Mouse (Mus musculus): Measurements from ENCODE around the gene Plb1. TPM values are rescaled to one million over a fixed set of nuclear protein-coding genes. Genes with fewer than 3 reads are reported as not detected.

Gene Plb1
- polyA plus RNA-seq, 1 experiment from 2014 or later, result not detected

DNA sequence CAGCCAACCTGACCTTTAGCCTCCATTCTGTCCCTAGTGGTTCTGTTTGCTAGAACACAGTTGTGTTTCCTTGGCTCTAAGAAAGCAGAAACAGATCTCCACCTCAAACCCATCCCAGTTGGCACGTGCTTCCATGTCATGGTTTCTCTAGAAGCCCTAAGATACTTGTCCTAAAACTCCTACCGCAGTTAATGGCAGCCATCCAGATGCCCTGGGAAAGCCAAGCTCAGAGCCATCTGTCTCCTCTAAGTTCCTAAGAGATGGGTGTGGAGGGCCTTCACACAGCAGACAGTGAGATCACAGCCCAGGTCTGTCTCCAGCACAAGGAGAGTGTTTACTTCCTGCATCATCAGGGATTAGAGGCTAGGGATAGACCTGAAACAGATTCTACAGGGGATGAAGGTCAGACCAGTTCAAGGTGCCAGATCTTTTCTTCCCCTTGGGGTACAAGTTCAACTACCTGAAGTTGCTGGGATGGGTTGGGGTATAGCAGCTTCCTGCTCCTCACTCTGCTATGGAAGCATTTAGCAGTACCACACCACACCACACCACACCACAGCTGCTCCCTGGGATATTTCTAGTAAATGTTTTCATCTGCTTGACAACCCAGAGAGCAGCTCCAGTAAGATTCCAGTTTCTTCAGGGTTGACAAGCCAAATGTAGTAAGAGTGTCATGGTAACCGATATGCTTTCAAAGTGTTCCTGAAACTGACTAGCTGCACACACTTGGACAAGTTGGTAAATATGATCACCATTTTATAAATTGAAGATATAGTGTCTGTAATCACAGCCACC lies 129.1 kb downstream of the Plb1 start:
- no peaks in the 10 kb centered on the region for H3K36me3 ChIP-seq
- H3K4me1 ChIP-seq, result no peaks in the 10 kb centered on the region
- no peak overlapping the region for H3K4me2 ChIP-seq
- H3K9ac ChIP-seq (replicated peaks), result no peak overlapping the region
- no peaks in the 10 kb centered on the region for H3K9me3 ChIP-seq (replicated peaks)
- ATAC-seq (ENCODE audit: low FRiP score), result no peak
- no peak overlapping the region for H3K4me3 ChIP-seq (replicated peaks)
- no peaks in the 10 kb centered on the region for H3K27me3 ChIP-seq (replicated peaks)
- H3K27ac ChIP-seq (replicated peaks), result no peak overlapping the region
- WGBS, result 85% methylated on average over 3 of the region's 3 CpGs

DNA sequence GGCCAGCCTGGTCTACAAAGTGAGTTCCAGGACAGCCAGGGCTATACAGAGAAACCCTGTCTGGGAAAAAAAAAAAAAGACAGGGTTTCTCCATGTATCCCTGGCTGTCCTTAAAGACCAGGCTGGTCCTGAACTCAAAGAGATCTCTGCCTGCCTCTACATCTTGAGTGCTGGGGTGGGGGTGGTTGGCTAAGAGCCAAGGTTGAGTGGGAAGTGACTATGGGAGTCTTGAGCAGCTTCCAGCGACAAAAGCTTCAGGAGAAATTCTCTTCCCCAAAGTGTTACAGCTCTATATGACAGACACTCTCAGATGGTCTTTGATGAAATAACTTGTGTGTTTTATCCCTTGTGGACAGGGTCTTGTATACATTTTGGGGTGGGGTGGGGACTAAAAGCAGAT lies 136.9 kb downstream of the Plb1 start:
- Histone ChIP-seq H3K36me3 (no peaks in the 10 kb centered on the region), H3K4me2 (no peak overlapping the region), H3K9ac (replicated peaks) (no peak overlapping the region), H3K27ac (replicated peaks) (no peak overlapping the region), H3K9me3 (replicated peaks) (no peaks in the 10 kb centered on the region), H3K4me3 (replicated peaks) (no peak overlapping the region), H3K4me1 (no peaks in the 10 kb centered on the region), H3K27me3 (replicated peaks) (no peaks in the 10 kb centered on the region)
- no peak for ATAC-seq (ENCODE audit: low FRiP score)
- WGBS, result 93% methylated on average over 1 of the region's 1 CpGs

DNA sequence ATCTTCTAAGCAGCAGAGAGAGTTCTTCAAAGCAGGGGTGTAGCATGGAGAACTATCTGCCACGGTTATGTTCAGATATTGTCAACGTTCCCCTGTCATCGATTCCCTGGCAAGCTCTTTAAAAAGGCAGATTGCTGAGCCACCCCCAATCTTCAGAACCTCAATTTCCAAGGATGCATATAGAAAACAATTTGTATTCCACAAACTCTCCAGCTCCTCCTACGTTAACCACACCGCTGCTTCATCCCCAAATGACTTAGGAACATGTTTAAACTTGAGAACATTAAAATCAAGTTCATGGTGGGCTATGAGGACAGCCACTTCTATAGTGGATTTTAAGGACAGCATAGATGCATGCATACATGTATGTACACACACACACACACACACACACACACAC lies 138.7 kb downstream of the Plb1 start:
- 94% methylated on average over 5 of the region's 5 CpGs for WGBS
- Histone ChIP-seq H3K27me3 (replicated peaks) (no peaks in the 10 kb centered on the region), H3K9me3 (replicated peaks) (no peaks in the 10 kb centered on the region), H3K4me3 (replicated peaks) (no peak overlapping the region), H3K4me1 (no peaks in the 10 kb centered on the region), H3K36me3 (no peaks in the 10 kb centered on the region), H3K9ac (replicated peaks) (no peak overlapping the region), H3K4me2 (no peak overlapping the region), H3K27ac (replicated peaks) (no peak overlapping the region)
- ATAC-seq (ENCODE audit: low FRiP score), result no peak

DNA sequence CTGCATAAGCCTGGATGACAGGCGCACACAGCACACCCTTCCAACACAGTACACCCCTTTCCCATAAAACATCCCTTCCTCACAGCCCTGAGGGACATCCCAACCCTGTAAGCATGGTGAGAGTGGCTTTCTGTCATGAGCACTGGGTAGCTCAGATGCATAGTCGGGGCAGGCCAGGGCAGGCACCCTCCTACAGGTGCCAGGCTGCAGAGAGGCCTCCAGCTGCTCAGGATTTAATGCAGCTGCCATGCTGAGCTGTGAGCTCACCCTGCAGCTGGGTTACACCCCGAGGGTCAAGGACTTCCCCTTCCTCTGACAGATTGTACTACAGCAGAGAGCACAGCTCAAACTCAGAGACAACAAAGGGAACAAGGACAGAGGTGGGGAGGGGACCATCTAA lies 146.0 kb downstream of the Plb1 start:
- no peak for ATAC-seq (ENCODE audit: low FRiP score)

DNA sequence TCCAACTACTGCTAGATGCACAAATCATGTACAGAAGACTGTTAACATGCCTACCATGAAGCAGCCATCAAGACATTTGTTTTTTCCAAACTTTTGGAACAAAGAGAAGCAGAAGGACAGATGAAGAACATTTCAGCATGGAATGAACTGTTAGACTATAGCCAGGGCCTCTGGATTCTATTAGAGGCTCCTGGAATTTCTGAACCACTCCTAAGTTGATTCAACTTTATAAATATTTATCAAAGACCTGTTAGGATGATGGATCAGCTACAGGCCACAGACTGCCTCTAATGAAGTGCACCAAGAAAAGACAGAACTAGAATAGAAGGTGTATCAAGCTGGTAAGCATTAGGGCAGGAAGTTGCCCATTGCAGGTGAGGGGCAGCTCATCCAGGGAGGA lies 156.1 kb downstream of the Plb1 start:
- Histone ChIP-seq H3K9me3 (replicated peaks) (no peaks in the 10 kb centered on the region), H3K4me1 (no peaks in the 10 kb centered on the region), H3K36me3 (no peaks in the 10 kb centered on the region), H3K27me3 (replicated peaks) (no peaks in the 10 kb centered on the region), H3K27ac (replicated peaks) (no peak overlapping the region), H3K4me2 (no peak overlapping the region), H3K9ac (replicated peaks) (no peak overlapping the region), H3K4me3 (replicated peaks) (no peak overlapping the region)
- no peak for ATAC-seq (ENCODE audit: low FRiP score)

More for the DNA sequence above, 146.0 kb downstream of the Plb1 start:
- no peaks in the 10 kb centered on the region for H3K27me3 ChIP-seq (replicated peaks)
- no peak overlapping the region for H3K27ac ChIP-seq (replicated peaks)
- no peak overlapping the region for H3K4me2 ChIP-seq
- H3K9me3 ChIP-seq (replicated peaks), result no peaks in the 10 kb centered on the region
- H3K4me3 ChIP-seq (replicated peaks), result no peak overlapping the region
- 40% methylated on average over 3 of the region's 3 CpGs for WGBS
- H3K4me1 ChIP-seq, result no peaks in the 10 kb centered on the region
- H3K36me3 ChIP-seq, result no peaks in the 10 kb centered on the region
- no peak overlapping the region for H3K9ac ChIP-seq (replicated peaks)

DNA sequence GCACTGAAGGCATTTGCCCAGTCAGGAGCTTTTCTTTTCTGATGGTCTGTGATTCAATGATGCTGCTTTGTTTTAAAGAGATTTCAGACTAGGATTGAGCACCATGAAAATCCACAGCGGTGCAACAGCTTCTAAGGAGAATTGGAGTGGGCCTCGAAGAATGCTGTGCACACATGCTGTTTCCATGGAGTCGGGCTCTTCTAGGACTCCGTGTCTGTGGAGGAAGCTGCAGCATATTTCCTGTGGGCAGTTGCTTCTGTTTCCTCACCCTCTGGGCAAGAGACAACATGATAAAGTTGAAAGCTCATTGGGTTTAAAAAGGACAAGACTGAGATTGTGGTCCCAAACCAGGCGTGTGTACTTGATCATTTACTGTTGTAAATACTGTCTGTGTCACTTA lies 157.8 kb downstream of the Plb1 start:
- no peak for ATAC-seq (ENCODE audit: low FRiP score)
- Histone ChIP-seq H3K4me2 (no peak overlapping the region), H3K9ac (replicated peaks) (no peak overlapping the region), H3K9me3 (replicated peaks) (no peaks in the 10 kb centered on the region), H3K27me3 (replicated peaks) (no peaks in the 10 kb centered on the region), H3K4me1 (no peaks in the 10 kb centered on the region), H3K4me3 (replicated peaks) (no peak overlapping the region), H3K36me3 (no peaks in the 10 kb centered on the region), H3K27ac (replicated peaks) (no peak overlapping the region)
- WGBS, result 70% methylated on average over 5 of the region's 5 CpGs

DNA sequence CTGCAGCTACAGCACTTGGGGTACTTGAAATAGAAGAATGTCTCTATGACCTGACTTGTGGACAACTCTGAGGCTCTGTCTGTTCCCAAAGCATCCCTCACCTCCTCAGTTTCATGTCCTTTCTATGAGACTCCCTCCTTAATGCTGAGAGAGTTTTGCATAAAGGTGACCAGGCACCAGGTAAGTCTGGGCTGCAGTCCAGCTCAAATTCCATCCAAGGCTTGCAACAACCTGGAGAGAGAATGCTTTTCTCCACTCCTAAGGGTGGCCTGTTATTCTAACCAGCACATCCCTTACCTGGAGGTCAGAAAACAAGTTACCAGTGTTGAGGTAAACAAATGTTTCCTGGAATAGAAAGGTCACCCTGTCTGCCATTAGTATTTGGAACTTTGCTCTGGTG lies 159.8 kb downstream of the Plb1 start:
- H3K36me3 ChIP-seq, result no peaks in the 10 kb centered on the region
- no peak overlapping the region for H3K27ac ChIP-seq (replicated peaks)
- no peak overlapping the region for H3K4me2 ChIP-seq

DNA sequence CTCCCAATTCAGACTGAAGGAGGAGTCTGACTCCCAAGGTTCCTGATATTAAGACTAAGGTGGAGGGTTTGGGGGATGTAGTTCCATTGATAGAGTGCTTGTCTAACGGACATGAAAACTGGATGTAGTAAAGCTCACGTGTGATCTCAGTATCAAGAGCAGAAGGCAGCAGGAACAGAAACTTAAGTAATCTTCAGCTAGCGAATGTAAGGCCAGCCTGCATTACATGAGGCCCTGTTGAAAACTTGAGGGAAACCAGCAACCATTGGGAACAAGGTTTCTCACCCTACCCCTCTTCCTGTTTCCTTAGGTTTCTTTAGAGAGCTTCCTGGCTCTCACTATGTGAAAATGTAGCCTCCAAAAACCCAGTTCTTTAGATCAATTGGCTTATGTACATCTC lies 162.1 kb downstream of the Plb1 start:
- H3K4me1 ChIP-seq, result no peaks in the 10 kb centered on the region
- no peak overlapping the region for H3K4me3 ChIP-seq (replicated peaks)
- no peak for ATAC-seq (ENCODE audit: low FRiP score)
- no peak overlapping the region for H3K4me2 ChIP-seq
- WGBS, result 85% methylated on average over 3 of the region's 3 CpGs
- no peaks in the 10 kb centered on the region for H3K9me3 ChIP-seq (replicated peaks)
- H3K27ac ChIP-seq (replicated peaks), result no peak overlapping the region
- H3K27me3 ChIP-seq (replicated peaks), result no peaks in the 10 kb centered on the region
- H3K9ac ChIP-seq (replicated peaks), result no peak overlapping the region
- H3K36me3 ChIP-seq, result no peaks in the 10 kb centered on the region

More for the DNA sequence above, 159.8 kb downstream of the Plb1 start:
- no peak overlapping the region for H3K4me3 ChIP-seq (replicated peaks)
- H3K9me3 ChIP-seq (replicated peaks), result no peaks in the 10 kb centered on the region
- no peak for ATAC-seq (ENCODE audit: low FRiP score)
- no peaks in the 10 kb centered on the region for H3K27me3 ChIP-seq (replicated peaks)
- H3K9ac ChIP-seq (replicated peaks), result no peak overlapping the region
- H3K4me1 ChIP-seq, result no peaks in the 10 kb centered on the region

DNA sequence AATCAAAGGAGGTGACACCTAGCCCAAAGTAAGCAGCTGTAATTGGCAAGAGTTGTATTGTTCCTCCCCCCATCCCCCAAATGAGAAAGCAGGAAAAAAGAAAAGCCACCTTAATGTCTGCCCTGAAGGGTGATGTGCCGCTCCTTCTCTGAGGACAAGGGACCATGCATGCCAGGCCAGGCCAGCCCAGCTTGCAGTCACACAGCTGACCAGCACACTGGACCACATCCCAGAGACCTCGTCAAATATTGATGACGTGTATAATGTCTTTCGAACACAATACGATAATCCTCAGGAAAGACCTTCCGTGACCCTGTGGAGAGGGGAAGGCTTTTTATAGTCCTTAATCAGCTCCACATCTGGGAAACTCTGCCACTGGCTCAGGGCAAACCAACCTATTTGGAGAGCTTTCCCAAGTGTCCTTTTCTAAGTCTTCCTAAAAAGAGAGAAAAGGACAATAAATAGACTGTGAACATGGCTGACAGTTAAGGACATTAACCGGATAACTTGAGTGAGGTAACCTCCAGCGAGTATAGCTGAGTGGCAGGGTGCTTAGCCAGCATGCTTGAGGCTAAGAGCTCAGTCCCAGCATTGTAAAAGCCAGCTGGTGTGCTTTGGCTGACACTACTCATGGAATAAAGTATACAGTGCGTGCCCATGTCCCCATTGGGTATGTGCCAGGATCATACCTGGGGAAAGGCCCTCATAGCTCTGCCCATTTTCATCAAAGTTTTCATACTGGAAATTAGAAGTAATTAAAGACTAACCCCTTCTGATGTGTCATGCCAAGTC lies 162.8 kb downstream of the Plb1 start:
- WGBS, result 75% methylated on average over 9 of the region's 9 CpGs
- no peaks in the 10 kb centered on the region for H3K36me3 ChIP-seq
- H3K4me3 ChIP-seq (replicated peaks), result no peak overlapping the region
- H3K4me2 ChIP-seq, result no peak overlapping the region
- no peak overlapping the region for H3K9ac ChIP-seq (replicated peaks)
- ATAC-seq (ENCODE audit: low FRiP score), result no peak
- H3K27ac ChIP-seq (replicated peaks), result no peak overlapping the region
- H3K27me3 ChIP-seq (replicated peaks), result no peaks in the 10 kb centered on the region
- no peaks in the 10 kb centered on the region for H3K9me3 ChIP-seq (replicated peaks)
- no peaks in the 10 kb centered on the region for H3K4me1 ChIP-seq

DNA sequence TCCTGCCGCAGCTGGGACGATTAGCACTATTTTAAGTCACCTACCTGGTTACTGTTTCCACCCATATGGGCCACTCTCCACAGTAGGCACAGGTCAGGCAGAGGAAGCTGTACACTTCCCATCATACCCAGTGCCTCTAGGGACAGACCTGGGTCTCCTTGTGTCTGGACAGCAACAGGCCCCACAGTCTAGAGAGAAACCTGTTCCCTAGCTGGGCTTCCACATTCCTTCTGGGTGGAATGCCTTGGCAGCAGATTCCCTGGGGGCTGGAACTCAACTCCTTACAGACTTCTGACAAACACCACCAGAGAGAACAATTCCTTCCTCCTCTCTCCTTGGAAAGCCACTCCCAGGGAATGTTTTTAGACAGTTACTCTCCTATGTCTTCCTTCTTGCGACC lies 165.2 kb downstream of the Plb1 start:
- no peaks in the 10 kb centered on the region for H3K36me3 ChIP-seq
- H3K4me2 ChIP-seq, result no peak overlapping the region
- H3K9ac ChIP-seq (replicated peaks), result no peak overlapping the region
- no peaks in the 10 kb centered on the region for H3K27me3 ChIP-seq (replicated peaks)
- no peaks in the 10 kb centered on the region for H3K9me3 ChIP-seq (replicated peaks)
- 82% methylated on average over 3 of the region's 3 CpGs for WGBS
- no peaks in the 10 kb centered on the region for H3K4me1 ChIP-seq
- H3K4me3 ChIP-seq (replicated peaks), result no peak overlapping the region
- no peak overlapping the region for H3K27ac ChIP-seq (replicated peaks)
- ATAC-seq (ENCODE audit: low FRiP score), result no peak

DNA sequence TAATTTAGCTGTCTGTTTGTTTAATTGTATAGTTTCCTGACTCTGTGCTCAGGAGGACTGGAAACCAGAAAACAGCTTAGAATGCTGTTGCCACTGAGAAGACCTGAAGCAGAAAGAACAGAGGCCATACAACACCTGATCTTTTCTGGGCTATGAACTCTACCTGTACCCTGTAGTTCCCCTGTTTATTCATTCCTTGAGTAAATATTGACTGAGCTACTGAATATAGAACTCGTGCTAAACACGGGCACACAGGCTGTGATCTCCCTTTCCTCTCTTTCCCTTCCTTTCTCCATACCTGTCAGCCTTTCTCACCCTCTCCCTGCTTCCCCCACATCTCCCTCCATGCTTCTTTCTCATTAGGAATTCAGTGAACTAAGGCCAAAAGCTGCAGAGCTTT lies 168.4 kb downstream of the Plb1 start:
- Histone ChIP-seq H3K27ac (replicated peaks) (no peak overlapping the region), H3K9ac (replicated peaks) (no peak overlapping the region), H3K4me1 (peaks cover 8% of the 10 kb centered on the region), H3K36me3 (no peaks in the 10 kb centered on the region), H3K27me3 (replicated peaks) (no peaks in the 10 kb centered on the region), H3K9me3 (replicated peaks) (no peaks in the 10 kb centered on the region), H3K4me3 (replicated peaks) (no peak overlapping the region), H3K4me2 (no peak overlapping the region)
- ATAC-seq (ENCODE audit: low FRiP score), result no peak
- WGBS, result 78% methylated on average over 2 of the region's 2 CpGs
